Mouse (Mus musculus) ES-E14 (cell line): ENCODE results near the gene Gm44973. TPM values are rescaled to one million over a fixed set of nuclear protein-coding genes. Genes with fewer than 3 reads are reported as not detected.

ENCODE experiments used
- DNase-seq: peaks from one replicate; pipeline ENCODE4 v3.0.0-alpha.2; 2013; ENCODE audit warnings: low read depth, low spot score
- H3K27ac ChIP-seq: 2 replicates; pipeline ENCODE4 v1.5.1; 2012; ENCODE audit warnings: low read depth, mild to moderate bottlenecking, low read length, moderate library complexity, mixed read lengths; ENCODE audit not compliant: poor library complexity, insufficient read depth, severe bottlenecking
- H3K36me3 ChIP-seq: 2 replicates; pipeline ENCODE4 v1.6.1; 2012; ENCODE audit warnings: mild to moderate bottlenecking, low read length, moderate library complexity, mixed read lengths; ENCODE audit not compliant: control insufficient read depth, poor library complexity, insufficient read depth, severe bottlenecking
- H3K4me1 ChIP-seq, 2 experiments: fragments of 150-350 bp in 1 of 2; sonication (generic) in 1 of 2; 2 replicates each; pipeline ENCODE4 v1.6.1; 2012; ENCODE audit warnings: low read length in 2 of 2, mild to moderate bottlenecking in 1 of 2, mixed read lengths in 1 of 2; ENCODE audit not compliant: control insufficient read depth in 2 of 2, insufficient read depth in 2 of 2, poor library complexity in 1 of 2
- H3K4me3 ChIP-seq, 2 experiments: fragments of 150-350 bp in 1 of 2; sonication (generic) in 1 of 2; 2 replicates each; pipeline ENCODE4 v1.5.1; 2012; ENCODE audit warnings: low read length in 2 of 2, low read depth in 1 of 2, mild to moderate bottlenecking in 1 of 2, mixed read lengths in 1 of 2; ENCODE audit not compliant: insufficient read depth in 1 of 2, poor library complexity in 1 of 2, severe bottlenecking in 1 of 2
- H3K9ac ChIP-seq: 2 replicates; pipeline ENCODE4 v1.6.1; 2012; ENCODE audit warnings: low read depth, mild to moderate bottlenecking, low read length, mixed read lengths; ENCODE audit not compliant: poor library complexity, insufficient read depth, severe bottlenecking
- H3K9me3 ChIP-seq: fragments of 150-350 bp; sonication (generic); 2 replicates; pipeline ENCODE4 v1.6.1; 2012; ENCODE audit warnings: low read depth, mild to moderate bottlenecking, low read length; ENCODE audit not compliant: control insufficient read depth, insufficient read depth
- CHD2 ChIP-seq: IDR thresholded peaks from 2 replicates; pipeline ENCODE4 v1.6.1; 2014; ENCODE audit warnings: mild to moderate bottlenecking, low read depth, low read length, inconsistent platforms
- HCFC1 ChIP-seq: IDR thresholded peaks from 2 replicates; pipeline ENCODE4 v1.6.1; 2012; ENCODE audit warnings: low read length, inconsistent platforms, borderline replicate concordance; ENCODE audit not compliant: insufficient read depth
- MAFK ChIP-seq: IDR thresholded peaks from 2 replicates; pipeline ENCODE4 v1.6.1; 2014; ENCODE audit warnings: mild to moderate bottlenecking, low read depth, low read length, inconsistent platforms; ENCODE audit not compliant: insufficient read depth
- ZC3H11A ChIP-seq: IDR thresholded peaks from 2 replicates; pipeline ENCODE4 v1.6.1; 2012; ENCODE audit warnings: low read depth, mild to moderate bottlenecking, inconsistent platforms, low read length, borderline replicate concordance
- ZNF384 ChIP-seq: IDR thresholded peaks from 2 replicates; pipeline ENCODE4 v1.6.1; 2012; ENCODE audit warnings: low read depth, low read length, inconsistent platforms
- in situ Hi-C, 2 experiments: fragments of 600-800 bp; cut with MboI; formaldehyde crosslinking; loops; one replicate each; pipeline ENCODE4 v1.15.1; 2025; ENCODE audit warnings: low sequenced_read_pairs in 2 of 2, inconsistent platforms in 1 of 2; ENCODE audit not compliant: unreplicated experiment in 2 of 2
- total RNA-seq: library from RNA; depleted of rRNA; stranded (reverse); fragments of 300-350 nt; gene quantifications from 2 replicates; pipeline ENCODE4 v1.2.3, GENCODE M21; 2012

The Gm44973 gene
- total RNA-seq, 1 experiment, result not detected

GRCm38 (mm10) chr7:5021197-5021596, 5.9 kb downstream of the Gm44973 start:
- Histone ChIP-seq H3K27ac (no peak overlapping the region; the same call in 1 of the 2 replicates), H3K4me1 (peaks cover 4 to 16% of the 10 kb centered on the region in 2 experiments; a peak in 3 of 4 replicates), H3K4me3 (peak overlapping the region; percentile 59 to 97), H3K36me3 (peaks cover 16% of the 10 kb centered on the region; the same call in 1 of the 2 replicates), H3K9me3 (no peaks in the 10 kb centered on the region), H3K9ac (peak overlapping the region; percentile 95; the same call in 1 of the 2 replicates)
- TF ChIP-seq ZC3H11A (no peak), CHD2 (no peak), MAFK (no peak), ZNF384 (no peak), HCFC1 (no peak)
- no peak for DNase-seq
- in situ Hi-C loops, result no loop called here

GRCm38 (mm10) chr7:5029543-5029942, 14.2 kb downstream of the Gm44973 start:
- H3K36me3 ChIP-seq, result peaks cover 9% of the 10 kb centered on the region; the same call in 1 of the 2 replicates
- no peak for DNase-seq
- H3K4me3 ChIP-seq, result peak overlapping the region; percentile 59 to 63
- H3K9ac ChIP-seq, result peak overlapping the region; percentile 50; the same call in 1 of the 2 replicates
- H3K4me1 ChIP-seq, result peaks cover 0 to 13% of the 10 kb centered on the region in 2 experiments; a peak in 1 of 4 replicates
- no peaks in the 10 kb centered on the region for H3K9me3 ChIP-seq
- no peak overlapping the region for H3K27ac ChIP-seq
- in situ Hi-C loops, result no loop called here
- TF ChIP-seq ZC3H11A (no peak), ZNF384 (no peak), CHD2 (no peak), HCFC1 (no peak), MAFK (no peak)

- in situ Hi-C loops, result no loop called here
These were observed 14.7 kb downstream of the Gm44973 start for GRCm38 (mm10) chr7:5029946-5030345.

GRCm38 (mm10) chr7:5030554-5031275, 15.4 kb downstream of the Gm44973 start:
- no peak for TF ChIP-seq ZNF384
- Histone ChIP-seq H3K4me1 (peaks cover 0 to 12% of the 10 kb centered on the region in 2 experiments; a peak in 1 of 4 replicates), H3K9ac (peak overlapping the region; percentile 50), H3K36me3 (peaks cover 5% of the 10 kb centered on the region; the same call in 1 of the 2 replicates), H3K9me3 (no peaks in the 10 kb centered on the region), H3K4me3 (peak overlapping the region; percentile 59 to 63), H3K27ac (no peak overlapping the region)
- no peak for DNase-seq
- in situ Hi-C loops, result no loop called here

More at GRCm38 (mm10) chr7:5029946-5030345, 14.7 kb downstream of the Gm44973 start:
- Histone ChIP-seq H3K9me3 (no peaks in the 10 kb centered on the region), H3K4me3 (peak overlapping the region; percentile 59 to 63), H3K27ac (no peak overlapping the region), H3K9ac (peak overlapping the region; percentile 50), H3K4me1 (peaks cover 0 to 12% of the 10 kb centered on the region in 2 experiments; a peak in 1 of 4 replicates), H3K36me3 (peaks cover 5% of the 10 kb centered on the region; the same call in 1 of the 2 replicates)
- DNase-seq, result no peak
- TF ChIP-seq HCFC1 (no peak), ZNF384 (no peak)
